Mouse (Mus musculus): Measurements from ENCODE around the gene Iqcf1.
A peak's percentile ranks its signal among the peaks of the same experiment; 100 is the strongest.

Iqcf1 gene

GRCm38 (mm10) chr9:106465571-106466200 lies 34.1 kb upstream of the Iqcf1 start, which contains the start of gene Gpr62:
TSS of gene Gpr62 (minus strand) at chr9:106465938.
- no peak for DNase-seq

GRCm38 (mm10) chr9:106466721-106467120 lies 33.0 kb upstream of the Iqcf1 start:
- DNase-seq = no peak

DNA sequence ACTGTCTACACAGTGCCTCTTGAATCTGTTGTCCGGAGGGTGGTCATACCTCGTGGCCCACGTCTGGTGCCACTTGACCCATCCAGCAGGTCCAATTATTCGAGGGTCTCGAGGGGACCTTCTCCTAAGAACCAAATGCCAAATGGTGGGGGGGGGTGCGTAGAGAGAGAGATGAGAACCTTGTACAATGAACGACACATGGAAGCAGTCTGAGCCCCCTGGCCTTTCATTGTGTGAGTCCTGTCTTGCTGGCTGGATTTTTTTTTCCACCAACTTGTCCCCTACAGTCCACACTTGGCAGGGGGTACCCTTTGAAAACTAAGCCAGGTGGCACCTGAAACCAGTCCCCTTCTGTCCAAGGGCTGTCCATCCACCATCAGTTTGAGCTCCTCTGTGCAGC lies 32.0 kb upstream of the Iqcf1 start:
- DNase-seq = no peak

GRCm38 (mm10) chr9:106469317-106469716 lies 30.4 kb upstream of the Iqcf1 start:
- DNase-seq = no peak

- no peak for DNase-seq
Measured at GRCm38 (mm10) chr9:106469776-106470175, 30.0 kb upstream of the Iqcf1 start.

GRCm38 (mm10) chr9:106470991-106471750 lies 28.6 kb upstream of the Iqcf1 start:
- no peak for DNase-seq

DNA sequence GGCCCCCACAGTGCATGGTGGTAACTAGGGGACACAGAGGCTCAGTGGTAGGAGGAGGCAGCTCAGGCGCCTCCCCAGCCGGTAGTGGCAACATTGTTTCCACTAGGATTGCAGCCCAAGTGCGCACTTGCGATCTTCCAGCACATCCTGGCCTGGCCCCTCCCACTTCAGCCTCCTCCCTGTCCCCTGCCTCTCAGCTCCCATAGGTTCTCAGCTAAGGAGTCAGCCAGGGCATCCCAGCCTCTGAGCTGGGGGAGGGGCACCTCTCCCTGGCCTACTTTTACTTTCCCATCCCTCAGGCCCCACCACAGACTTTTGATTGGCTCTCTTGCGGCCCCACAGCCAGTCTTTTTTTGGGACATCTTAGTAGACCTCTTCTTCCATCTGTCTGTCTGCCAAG lies 27.9 kb upstream of the Iqcf1 start:
- DNase-seq = peak; percentile 63

DNA sequence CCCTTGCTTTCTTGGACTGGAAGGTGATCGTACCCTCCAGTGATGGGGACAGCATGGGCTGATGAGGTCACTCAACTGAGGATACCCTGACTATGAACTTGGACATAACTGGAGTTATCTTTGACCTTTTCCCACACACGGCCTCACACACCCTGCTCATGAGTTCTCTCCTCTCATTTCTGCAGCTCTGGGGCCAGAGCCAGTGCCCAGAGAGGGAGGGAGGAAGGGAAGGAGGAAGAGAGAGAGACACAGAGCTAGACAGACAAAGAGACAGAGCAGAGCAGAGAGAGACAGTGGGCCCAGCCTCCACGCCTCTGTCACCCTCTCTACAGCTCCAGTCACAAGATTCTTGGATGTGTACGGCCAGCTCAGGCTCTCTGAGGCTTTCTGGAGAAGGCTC lies 27.4 kb upstream of the Iqcf1 start:
- DNase-seq = no peak

DNA sequence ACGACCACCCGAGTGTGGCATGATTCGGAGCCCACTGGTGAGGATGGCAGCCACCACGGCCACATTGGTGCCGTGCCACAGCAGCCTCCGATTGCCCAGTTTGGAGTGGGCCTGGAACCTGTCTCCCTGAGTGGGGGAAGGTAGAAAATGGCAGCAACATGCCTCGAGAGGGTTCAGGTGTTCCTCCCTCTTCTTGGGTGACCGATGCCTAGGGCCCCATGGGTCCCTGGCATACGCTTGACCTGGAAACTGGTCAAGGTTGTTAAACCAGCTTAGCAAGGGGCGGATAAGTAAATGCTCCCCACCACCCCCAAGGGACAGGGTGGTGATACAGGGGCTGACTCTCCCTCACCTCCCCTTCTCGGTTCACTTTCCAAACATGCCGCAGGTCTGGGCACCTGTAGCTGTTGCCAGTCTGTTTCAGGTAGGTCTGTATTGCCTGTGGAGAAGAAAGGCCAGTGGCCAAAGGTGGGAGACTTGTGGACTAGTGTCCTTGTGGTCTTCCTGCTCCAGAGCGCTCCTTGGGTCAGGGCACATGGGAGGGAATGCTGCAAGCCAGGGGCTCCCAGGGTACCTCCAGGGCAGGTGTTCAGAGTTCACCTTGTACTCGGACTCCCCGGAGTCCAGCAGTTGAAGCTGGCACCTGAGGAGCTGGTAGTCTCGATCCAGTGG lies 26.6 kb upstream of the Iqcf1 start:
- no peak for DNase-seq

DNA sequence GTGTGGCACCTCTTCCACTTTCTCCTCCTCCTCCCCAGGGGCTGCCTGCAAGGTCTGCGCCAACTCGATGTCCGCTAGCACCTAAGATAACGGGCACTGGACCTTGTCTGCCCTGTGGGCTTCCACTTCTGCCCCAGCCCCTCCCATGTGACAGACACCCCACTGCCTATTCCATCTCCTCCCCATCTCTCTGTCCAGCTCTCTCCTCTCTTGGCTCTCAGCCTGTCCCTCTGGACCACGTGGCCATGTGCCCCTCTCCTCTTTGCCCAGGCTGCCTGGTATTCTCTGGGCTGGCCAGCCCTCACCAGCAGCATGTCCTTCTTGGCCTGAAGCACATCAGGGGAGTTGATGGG lies 26.0 kb upstream of the Iqcf1 start:
- no peak for DNase-seq

- peak; percentile 79 for DNase-seq
Measured at GRCm38 (mm10) chr9:106474456-106474855, 25.3 kb upstream of the Iqcf1 start.

DNA sequence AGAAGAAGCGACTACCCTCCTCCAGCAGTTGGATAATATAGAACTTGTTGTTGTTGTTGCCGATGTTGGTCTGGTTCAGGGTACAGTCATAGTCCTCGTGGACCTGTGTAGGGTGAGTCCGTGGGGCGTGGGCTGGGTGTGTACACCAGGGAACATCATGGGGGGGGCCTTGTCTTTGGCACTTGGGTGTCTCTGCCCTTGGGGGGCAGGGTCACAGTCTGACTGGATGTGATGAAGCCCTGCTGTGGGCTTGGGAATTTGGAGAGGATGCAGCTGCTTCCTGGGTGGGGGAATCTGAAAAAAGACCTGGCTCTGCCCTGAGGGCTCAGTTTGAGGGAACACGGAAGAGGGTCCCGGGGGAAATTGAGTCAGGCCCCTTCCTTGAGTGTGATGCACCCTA lies 24.7 kb upstream of the Iqcf1 start:
- DNase-seq = no peak

DNA sequence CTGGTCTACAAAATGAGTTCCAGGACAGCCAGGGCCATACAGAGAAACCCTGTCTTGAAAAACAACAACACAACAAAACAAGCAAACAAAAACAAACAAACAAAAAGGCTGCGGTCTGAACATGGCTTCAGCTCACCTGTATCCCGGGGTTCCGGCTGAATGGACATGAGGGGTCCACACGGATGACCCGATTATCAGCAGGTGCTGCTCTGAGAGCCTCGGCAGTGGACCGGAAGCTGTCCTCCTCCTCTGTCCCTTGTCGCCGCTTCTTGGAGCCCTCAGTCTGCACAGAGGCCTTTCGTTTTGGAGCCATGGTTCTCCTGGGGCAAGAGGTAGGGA lies 24.1 kb upstream of the Iqcf1 start, which contains the start of gene Rrp9:
Gene Rrp9 (plus strand): TSS at position 301 of the 339 bp plus-strand sequence.
- DNase-seq = no peak

DNA sequence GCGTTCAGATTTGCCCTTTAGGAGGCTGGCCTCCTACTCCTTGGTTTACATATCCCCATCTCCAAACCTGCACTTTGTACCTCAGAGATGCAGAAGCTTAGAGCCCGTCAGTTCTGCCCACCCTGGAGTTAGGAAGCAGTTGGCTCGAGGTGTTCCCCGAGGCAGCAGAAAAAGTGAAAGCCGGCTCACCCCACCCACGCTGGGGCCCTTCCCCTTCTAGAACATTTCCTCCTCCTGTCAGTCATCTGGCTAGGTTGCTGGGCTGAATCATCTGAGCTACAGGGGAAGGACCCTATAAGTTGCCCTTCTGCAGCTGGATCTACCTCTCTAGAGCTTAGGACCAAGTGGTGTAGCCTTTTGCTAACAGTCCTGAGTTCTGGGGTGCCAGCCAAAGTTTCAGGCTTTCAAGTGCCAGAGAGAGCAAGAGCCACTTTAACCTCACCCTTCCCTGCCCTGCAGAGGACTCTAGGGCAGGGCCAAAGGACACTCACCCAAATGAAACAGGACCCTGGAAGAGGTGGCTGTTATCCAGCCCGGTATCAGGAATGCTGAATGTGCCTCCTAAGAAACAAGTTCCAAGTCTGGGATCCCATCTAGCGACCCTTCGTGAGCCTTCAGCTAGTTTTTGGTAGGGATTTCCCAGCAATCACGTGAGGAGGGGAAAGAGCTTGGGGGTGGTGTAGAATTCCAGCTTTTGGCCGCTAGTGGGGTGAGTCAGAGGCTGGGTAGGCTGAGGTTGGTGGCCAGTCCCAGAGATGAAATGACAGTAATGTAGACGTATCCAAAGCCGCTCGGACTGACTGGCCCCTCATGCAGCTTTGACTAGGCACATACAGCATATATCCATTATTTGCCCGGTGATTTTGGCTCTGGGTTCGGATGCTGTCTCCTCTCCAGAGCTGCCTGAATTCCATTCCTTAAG lies 23.5 kb upstream of the Iqcf1 start:
- DNase-seq = no peak

GRCm38 (mm10) chr9:106476924-106477484 lies 22.8 kb upstream of the Iqcf1 start, which contains the start of gene Parp3:
TSS of gene Parp3 (minus strand) at chr9:106476949.
- DNase-seq = peak; percentile 100

DNA sequence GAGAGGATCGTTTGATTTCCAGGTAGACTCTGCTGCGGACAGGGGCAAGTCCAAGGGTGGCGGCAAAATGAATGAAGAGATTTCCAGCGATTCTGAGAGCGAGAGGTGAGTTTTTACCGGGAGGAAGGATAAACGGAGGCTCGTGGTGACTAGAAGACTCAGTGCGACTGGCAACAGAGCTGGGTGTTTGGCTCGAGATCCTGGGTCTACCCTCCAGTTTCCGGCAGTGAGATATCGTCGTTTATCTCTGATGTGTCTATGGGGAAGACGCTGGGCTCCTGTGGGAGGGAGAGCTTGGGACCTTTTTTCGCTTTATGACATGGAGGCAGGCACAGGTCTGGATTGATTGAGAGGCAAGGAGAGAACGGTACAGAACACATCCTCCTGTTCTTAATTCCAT lies 22.1 kb upstream of the Iqcf1 start:
- DNase-seq = no peak

GRCm38 (mm10) chr9:106478101-106478500 lies 21.7 kb upstream of the Iqcf1 start:
- DNase-seq = no peak

DNA sequence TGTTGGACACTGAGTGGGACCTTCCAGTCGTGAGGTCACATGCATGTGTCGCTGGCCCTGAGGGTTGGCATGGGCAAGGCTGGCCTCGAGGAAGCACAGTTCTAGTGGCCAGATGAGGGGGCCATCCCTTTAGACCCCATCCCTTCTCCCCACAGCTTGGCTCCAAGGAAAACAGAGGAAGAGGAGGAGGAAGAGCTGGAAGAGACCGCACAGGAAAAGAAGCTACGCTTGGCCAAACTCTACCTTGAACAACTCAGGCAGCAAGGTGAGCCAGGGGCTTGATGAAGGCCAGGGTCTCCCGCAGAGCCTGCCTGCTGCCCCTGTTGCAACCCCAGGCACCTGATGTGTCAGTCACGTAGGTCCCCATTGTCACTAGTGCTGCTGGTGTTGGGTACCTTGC lies 19.2 kb upstream of the Iqcf1 start:
- no peak for DNase-seq

DNA sequence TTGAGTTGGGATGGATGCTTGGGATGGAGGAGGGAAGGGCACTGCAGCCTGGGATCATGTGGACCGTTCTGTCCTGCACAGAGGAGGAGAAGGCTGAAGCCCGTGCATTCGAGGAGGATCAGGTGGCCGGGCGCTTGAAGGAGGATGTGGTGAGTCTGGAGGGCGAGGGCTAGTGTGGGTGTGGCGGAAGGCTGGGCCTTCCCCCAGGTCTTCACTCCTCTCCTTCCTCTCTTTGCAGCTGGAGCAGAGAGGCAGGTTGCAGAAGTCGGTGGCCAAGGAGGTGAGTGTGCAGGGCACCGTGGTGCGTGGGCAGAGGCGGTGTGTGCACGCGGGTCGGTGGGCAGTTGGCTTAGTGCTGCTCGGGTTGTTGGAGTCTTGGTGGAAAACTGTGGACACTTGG lies 18.7 kb upstream of the Iqcf1 start:
- no peak for DNase-seq

GRCm38 (mm10) chr9:106481676-106482075 lies 18.1 kb upstream of the Iqcf1 start:
- DNase-seq = no peak

GRCm38 (mm10) chr9:106482578-106483115 lies 17.1 kb upstream of the Iqcf1 start:
- DNase-seq = no peak

DNA sequence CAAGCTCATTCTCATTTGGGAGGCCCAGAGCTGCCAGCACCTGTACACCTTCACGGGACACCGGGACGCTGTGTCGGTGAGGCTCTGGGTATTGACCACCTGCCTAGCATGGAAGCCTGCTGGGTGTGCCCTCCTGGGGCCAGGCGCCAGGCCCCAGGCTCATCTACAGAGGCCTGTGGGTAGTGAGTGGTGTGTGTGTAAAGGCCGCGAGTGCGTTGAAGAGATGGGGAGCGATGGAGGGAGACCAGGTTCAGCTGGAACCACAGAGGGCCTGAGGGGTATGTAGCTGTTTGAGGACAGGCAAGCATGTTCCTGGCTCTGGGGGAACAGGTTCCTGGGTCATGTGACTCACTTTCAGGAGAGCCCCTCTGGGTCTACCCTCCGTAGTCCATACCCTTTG lies 16.6 kb upstream of the Iqcf1 start:
- DNase-seq = no peak

All from embryo, embryonic 11 days (tissue).